Mouse (Mus musculus): ENCODE data around the gene Actn1. TPM values are rescaled to one million over a fixed set of nuclear protein-coding genes. Genes with fewer than 3 reads are reported as not detected.
A peak's percentile ranks its signal among the peaks of the same experiment; 100 is the strongest.

The Actn1 gene
- total RNA-seq, 2 experiments from 2014 or later = 107 to 115 TPM

GRCm38 (mm10) chr12:80141470-80141869, 118.7 kb downstream of the Actn1 start:
- DNase-seq (ENCODE audit: low spot score in 2 of 2) = peak; percentile 48 to 56

- no peak for DNase-seq (ENCODE audit: low spot score in 2 of 2)
These were observed 119.2 kb downstream of the Actn1 start for GRCm38 (mm10) chr12:80141011-80141410.

- no peak for DNase-seq (ENCODE audit: low spot score in 2 of 2)
These were observed 122.4 kb downstream of the Actn1 start for GRCm38 (mm10) chr12:80137744-80138143.

GRCm38 (mm10) chr12:80137246-80137645, 122.9 kb downstream of the Actn1 start:
- DNase-seq (ENCODE audit: low spot score in 2 of 2) = no peak

- no peak for DNase-seq (ENCODE audit: low spot score in 2 of 2)
These were observed 123.8 kb downstream of the Actn1 start for GRCm38 (mm10) chr12:80136264-80136930.

GRCm38 (mm10) chr12:80135173-80135572, 125.0 kb downstream of the Actn1 start:
- DNase-seq (ENCODE audit: low spot score in 2 of 2) = no peak

- no peak for DNase-seq (ENCODE audit: low spot score in 2 of 2)
These were observed 127.1 kb downstream of the Actn1 start for GRCm38 (mm10) chr12:80133011-80133545.

GRCm38 (mm10) chr12:80132250-80133003, 127.7 kb downstream of the Actn1 start:
- DNase-seq (ENCODE audit: low spot score in 2 of 2) = peak; percentile 73 to 82

- no peak for DNase-seq (ENCODE audit: low spot score in 2 of 2)
These were observed 128.6 kb downstream of the Actn1 start for GRCm38 (mm10) chr12:80131359-80132249.

GRCm38 (mm10) chr12:80130558-80131358, 129.4 kb downstream of the Actn1 start:
- DNase-seq (ENCODE audit: low spot score in 2 of 2) = no peak

- DNase-seq (ENCODE audit: low spot score in 2 of 2) = no peak
These were observed 130.6 kb downstream of the Actn1 start for GRCm38 (mm10) chr12:80129531-80129930.

GRCm38 (mm10) chr12:80127191-80127762, 132.9 kb downstream of the Actn1 start:
- DNase-seq (ENCODE audit: low spot score in 2 of 2) = no peak

- DNase-seq (ENCODE audit: low spot score in 2 of 2) = no peak
These were observed 134.9 kb downstream of the Actn1 start for GRCm38 (mm10) chr12:80125316-80125715.

- DNase-seq (ENCODE audit: low spot score in 2 of 2) = no peak
These were observed 135.4 kb downstream of the Actn1 start for GRCm38 (mm10) chr12:80124756-80125155.

GRCm38 (mm10) chr12:80124211-80124610, 136.0 kb downstream of the Actn1 start:
- no peak for DNase-seq (ENCODE audit: low spot score in 2 of 2)

- no peak for DNase-seq (ENCODE audit: low spot score in 2 of 2)
These were observed 136.9 kb downstream of the Actn1 start for GRCm38 (mm10) chr12:80123227-80123803.

- DNase-seq (ENCODE audit: low spot score in 2 of 2) = no peak
These were observed 138.7 kb downstream of the Actn1 start for GRCm38 (mm10) chr12:80121438-80121837.

GRCm38 (mm10) chr12:80118588-80118987, 141.6 kb downstream of the Actn1 start:
- DNase-seq (ENCODE audit: low spot score in 2 of 2) = no peak

Data from left cerebral cortex, adult 18-20 months (tissue).